Mouse (Mus musculus) C2C12 (cell line): Measurements from ENCODE around the gene Crygn.
A peak's percentile ranks its signal among the peaks of the same experiment; 100 is the strongest.

Experiments used
- CEBPB ChIP-seq: IDR thresholded peaks from one replicate; pipeline ENCODE4 v1.6.1; 2011; ENCODE audit warnings: low read depth, mild to moderate bottlenecking, control low read depth, moderate library complexity
- CTCF ChIP-seq: IDR thresholded peaks from one replicate; pipeline ENCODE4 v1.5.1; 2011; ENCODE audit not compliant: control insufficient read depth, insufficient read depth, insufficient read length
- FOSL1 ChIP-seq: IDR thresholded peaks from one replicate; pipeline ENCODE4 v1.8.0; 2011; ENCODE audit warnings: mild to moderate bottlenecking, low read length; ENCODE audit not compliant: poor library complexity, insufficient read depth, severe bottlenecking
- MAX ChIP-seq: IDR thresholded peaks from one replicate; pipeline ENCODE4 v1.6.1; 2011; ENCODE audit warnings: mild to moderate bottlenecking, control low read depth
- MYOD1 ChIP-seq: IDR thresholded peaks from one replicate; pipeline ENCODE4 v1.6.1; 2011; ENCODE audit warnings: low read depth; ENCODE audit not compliant: control insufficient read depth, insufficient read length
- MYOG ChIP-seq: IDR thresholded peaks from one replicate; pipeline ENCODE4 v1.6.1; 2011; ENCODE audit not compliant: control insufficient read depth, insufficient read length; ENCODE audit errors: extremely low read depth
- USF1 ChIP-seq: IDR thresholded peaks from one replicate; pipeline ENCODE4 v1.6.1; 2011; ENCODE audit warnings: low read depth, mild to moderate bottlenecking, control low read depth, moderate library complexity

- TF ChIP-seq CTCF (peak; percentile 21), MAX (no peak), MYOG (no peak), USF1 (no peak), CEBPB (no peak), MYOD1 (no peak), FOSL1 (no peak)
Measured at GRCm38 (mm10) chr5:24779881-24780512, 22.2 kb upstream of the Crygn start.
